Mouse (Mus musculus): ENCODE data around the gene Slc29a1. TPM values are rescaled to one million over a fixed set of nuclear protein-coding genes. Genes with fewer than 3 reads are reported as not detected.

Gene Slc29a1
- total RNA-seq, 1 experiment: 321 TPM

DNA sequence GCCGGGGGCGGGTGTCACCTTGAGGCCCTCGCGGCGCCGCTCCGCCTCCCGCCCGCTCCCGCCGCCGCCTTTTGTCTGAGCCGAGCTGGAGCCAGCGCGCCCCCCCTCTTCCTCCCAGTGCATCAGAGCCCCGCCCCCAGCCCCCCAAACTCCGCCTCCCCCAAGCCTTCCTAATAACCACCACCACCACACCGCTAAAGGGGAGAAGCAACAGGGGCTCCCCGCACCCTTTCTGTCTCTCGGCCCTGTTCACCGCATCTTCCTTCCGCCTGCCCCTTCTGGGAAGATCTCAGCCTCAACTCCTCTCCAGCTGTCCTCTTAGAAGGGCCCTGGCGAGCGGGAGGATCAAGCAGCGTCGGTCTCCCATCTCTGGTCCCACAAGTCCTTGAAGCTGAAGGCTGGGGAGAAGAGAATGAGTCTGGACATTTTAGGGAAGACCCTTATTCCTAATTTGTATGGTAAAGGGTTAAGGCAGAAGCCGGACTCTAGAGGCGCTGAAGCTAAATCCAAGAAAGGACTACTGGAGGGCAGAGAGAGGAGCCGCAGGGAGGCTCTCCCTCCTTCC, 49.7 kb downstream of the Slc29a1 start, which contains the start of gene Tmem151b:
Gene Tmem151b (minus strand): TSS at position 61 of the 565 bp plus-strand sequence.
- no peak for TF ChIP-seq HCFC1 (IDR thresholded peaks at IDR 0.05; ENCODE audit: borderline replicate concordance, insufficient read depth, low read length)
- TF ChIP-seq ZNF384 (IDR thresholded peaks at IDR 0.05; ENCODE audit: low read depth, low read length): no peak
- TF ChIP-seq CHD2 (IDR thresholded peaks at IDR 0.05; ENCODE audit: low read depth, low read length): no peak
- TF ChIP-seq ZC3H11A (IDR thresholded peaks at IDR 0.05; ENCODE audit: borderline replicate concordance, low read depth, low read length): no peak
- TF ChIP-seq MAFK (IDR thresholded peaks at IDR 0.05; ENCODE audit: insufficient read depth, low read depth, low read length): no peak
- Histone ChIP-seq H3K27ac (ENCODE audit: insufficient read depth, low read depth, low read length, poor library complexity, severe bottlenecking) (no peak within 1 kb of the TSS), H3K4me1 (ENCODE audit: control insufficient read depth in 2 of 2, insufficient read depth in 2 of 2, low read length in 2 of 2, poor library complexity in 1 of 2) (peaks cover 2 to 5% of the 10 kb centered on the region in 2 experiments; a peak in 1 of 4 replicates), H3K36me3 (ENCODE audit: control insufficient read depth, insufficient read depth, low read length, poor library complexity, severe bottlenecking) (no peaks in the 10 kb centered on the region), H3K9me3 (ENCODE audit: control insufficient read depth, insufficient read depth, low read depth, low read length) (no peaks in the 10 kb centered on the region), H3K9ac (ENCODE audit: insufficient read depth, low read depth, low read length, poor library complexity, severe bottlenecking) (peak within 1 kb of the TSS; percentile 75), H3K4me3 (ENCODE audit: insufficient read depth in 1 of 2, low read depth in 1 of 2, low read length in 2 of 2, poor library complexity in 1 of 2, severe bottlenecking in 1 of 2) (peak within 1 kb of the TSS; percentile 81 to 90)
- DNase-seq (ENCODE audit: low read depth, low spot score): no peak
- in situ Hi-C loops (cut with MboI; ENCODE audit: low sequenced_read_pairs in 2 of 2, unreplicated experiment in 2 of 2): loop anchor here (10.0 kb wide), 1 partner anchor 75 kb away; the partner anchor contains the start of gene Spats1 (in 2 of the 2)

DNA sequence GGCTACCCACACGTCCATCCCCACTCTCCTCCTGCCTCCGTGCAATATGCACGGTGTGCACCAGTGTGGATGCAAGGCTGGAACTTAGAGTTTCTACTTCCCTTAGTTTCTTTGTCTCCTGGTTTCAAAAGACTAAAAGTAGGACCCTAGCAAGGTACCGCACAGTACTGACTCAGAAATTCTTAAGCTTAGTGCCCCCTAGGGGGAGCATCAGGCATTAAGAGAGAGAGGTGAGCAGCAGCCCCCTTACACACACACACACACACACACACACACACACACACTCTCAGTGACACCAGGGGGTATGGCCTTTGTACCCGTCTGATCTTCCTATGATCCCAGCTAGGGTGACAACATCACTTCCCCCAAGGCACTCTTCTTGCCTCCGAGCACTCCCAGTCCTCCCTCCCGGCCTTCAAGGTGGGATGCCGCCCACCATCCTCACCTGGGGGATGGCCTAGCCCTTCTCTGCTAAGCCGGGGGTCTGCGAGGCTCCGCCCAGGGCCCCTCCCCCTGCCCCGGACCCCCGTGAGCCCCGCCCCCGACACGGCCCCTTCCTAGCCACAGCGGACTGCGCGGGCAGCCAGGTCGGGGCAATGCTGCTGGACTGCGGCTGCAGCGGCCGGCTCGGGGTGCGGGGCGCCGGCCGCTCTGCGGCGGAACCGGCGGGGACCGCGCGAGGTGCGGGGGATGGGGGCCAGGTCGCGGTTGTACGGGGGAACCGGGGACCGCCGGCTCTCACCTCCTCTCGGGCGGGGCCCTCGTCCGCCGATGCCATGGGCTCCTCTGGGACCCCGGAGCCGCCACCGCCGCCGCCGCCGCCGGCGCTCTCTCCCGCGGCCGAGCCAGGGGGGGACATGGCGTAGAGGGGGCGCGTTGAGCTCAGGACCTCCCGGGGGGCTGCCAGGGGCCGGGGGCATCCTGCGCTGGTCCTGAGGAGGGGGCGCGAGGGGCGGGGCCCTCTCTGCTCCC, 50.6 kb downstream of the Slc29a1 start:
- peak overlapping the region; percentile 75 for H3K9ac ChIP-seq (ENCODE audit: insufficient read depth, low read depth, low read length, poor library complexity, severe bottlenecking)
- H3K9me3 ChIP-seq (ENCODE audit: control insufficient read depth, insufficient read depth, low read depth, low read length): no peaks in the 10 kb centered on the region
- no peak overlapping the region for H3K27ac ChIP-seq (ENCODE audit: insufficient read depth, low read depth, low read length, poor library complexity, severe bottlenecking)
- no peak for TF ChIP-seq MAFK (IDR thresholded peaks at IDR 0.05; ENCODE audit: insufficient read depth, low read depth, low read length)
- TF ChIP-seq ZNF384 (IDR thresholded peaks at IDR 0.05; ENCODE audit: low read depth, low read length): no peak
- TF ChIP-seq ZC3H11A (IDR thresholded peaks at IDR 0.05; ENCODE audit: borderline replicate concordance, low read depth, low read length): no peak
- DNase-seq (ENCODE audit: low read depth, low spot score): peak; percentile 74
- H3K36me3 ChIP-seq (ENCODE audit: control insufficient read depth, insufficient read depth, low read length, poor library complexity, severe bottlenecking): no peaks in the 10 kb centered on the region
- peak overlapping the region; percentile 81 to 90 for H3K4me3 ChIP-seq (ENCODE audit: insufficient read depth in 1 of 2, low read depth in 1 of 2, low read length in 2 of 2, poor library complexity in 1 of 2, severe bottlenecking in 1 of 2)
- peaks cover 2 to 11% of the 10 kb centered on the region in 2 experiments; a peak in 2 of 4 replicates for H3K4me1 ChIP-seq (ENCODE audit: control insufficient read depth in 2 of 2, insufficient read depth in 2 of 2, low read length in 2 of 2, poor library complexity in 1 of 2)
- in situ Hi-C loops (cut with MboI; ENCODE audit: low sequenced_read_pairs in 2 of 2, unreplicated experiment in 2 of 2): no loop called here

DNA sequence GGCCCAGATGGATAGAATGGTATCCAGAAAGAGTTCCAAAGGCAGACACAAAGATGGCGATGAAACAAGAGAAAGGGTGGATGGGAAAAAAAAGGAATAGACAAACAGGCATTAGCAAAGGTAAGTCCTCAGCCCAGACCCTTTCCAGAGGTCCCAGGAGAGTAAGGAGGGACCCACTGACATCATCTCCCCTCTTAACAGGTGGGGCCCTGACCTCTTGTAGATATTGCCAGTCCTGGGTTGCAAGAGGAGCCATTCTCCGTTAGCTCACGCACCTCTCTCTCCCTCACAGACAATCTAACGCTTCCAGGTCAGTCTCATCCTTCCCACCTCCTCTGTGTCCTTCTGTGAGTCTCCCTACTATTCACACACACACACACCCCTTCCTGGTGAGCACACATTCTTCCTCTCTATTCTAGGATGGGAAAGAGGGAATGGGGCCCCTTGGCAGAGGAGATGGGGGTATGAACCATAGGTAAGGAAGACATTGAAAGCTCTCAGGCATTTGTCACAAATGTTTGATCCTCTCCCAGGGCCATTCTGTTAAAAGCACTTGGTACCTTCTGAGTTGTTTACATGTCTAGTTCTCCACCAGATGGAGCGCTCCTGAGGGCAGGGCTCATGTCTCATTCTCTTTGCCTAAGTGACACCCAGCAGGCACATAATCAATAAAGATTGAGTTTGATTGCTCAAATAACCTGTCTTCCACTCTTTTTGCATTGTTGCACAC, 51.8 kb downstream of the Slc29a1 start:
- Histone ChIP-seq H3K4me3 (ENCODE audit: insufficient read depth in 1 of 2, low read depth in 1 of 2, low read length in 2 of 2, poor library complexity in 1 of 2, severe bottlenecking in 1 of 2) (no peak overlapping the region), H3K9ac (ENCODE audit: insufficient read depth, low read depth, low read length, poor library complexity, severe bottlenecking) (no peak overlapping the region), H3K9me3 (ENCODE audit: control insufficient read depth, insufficient read depth, low read depth, low read length) (no peaks in the 10 kb centered on the region), H3K36me3 (ENCODE audit: control insufficient read depth, insufficient read depth, low read length, poor library complexity, severe bottlenecking) (no peaks in the 10 kb centered on the region), H3K4me1 (ENCODE audit: control insufficient read depth in 2 of 2, insufficient read depth in 2 of 2, low read length in 2 of 2, poor library complexity in 1 of 2) (peaks cover 4 to 17% of the 10 kb centered on the region in 2 experiments; a peak in 3 of 4 replicates), H3K27ac (ENCODE audit: insufficient read depth, low read depth, low read length, poor library complexity, severe bottlenecking) (no peak overlapping the region)
- no peak for DNase-seq (ENCODE audit: low read depth, low spot score)
- TF ChIP-seq HCFC1 (IDR thresholded peaks at IDR 0.05; ENCODE audit: borderline replicate concordance, insufficient read depth, low read length) (no peak), ZNF384 (IDR thresholded peaks at IDR 0.05; ENCODE audit: low read depth, low read length) (no peak), CHD2 (IDR thresholded peaks at IDR 0.05; ENCODE audit: low read depth, low read length) (no peak)
- in situ Hi-C loops (cut with MboI; ENCODE audit: low sequenced_read_pairs in 2 of 2, unreplicated experiment in 2 of 2): no loop called here

DNA sequence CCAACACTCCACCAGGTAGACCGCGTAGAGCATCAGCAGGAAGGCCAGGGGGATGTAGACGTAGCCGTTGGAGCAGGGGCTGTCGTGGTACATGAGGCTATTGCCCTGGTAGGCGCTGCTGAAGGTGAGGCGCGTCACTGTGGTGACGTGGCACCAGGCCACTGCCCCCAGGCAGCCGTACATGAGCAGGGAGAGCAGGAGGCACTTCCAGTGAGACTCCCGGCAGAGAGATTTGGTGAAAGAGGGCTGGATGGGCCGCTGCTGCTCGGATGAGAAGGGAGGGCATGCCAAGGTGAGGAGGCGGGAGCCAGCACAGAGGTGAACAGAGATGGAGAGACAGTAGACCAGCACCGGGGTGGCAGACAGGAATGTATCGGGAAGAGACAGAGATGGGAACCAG, 52.5 kb downstream of the Slc29a1 start:
- Histone ChIP-seq H3K4me3 (ENCODE audit: insufficient read depth in 1 of 2, low read depth in 1 of 2, low read length in 2 of 2, poor library complexity in 1 of 2, severe bottlenecking in 1 of 2) (no peak overlapping the region), H3K9ac (ENCODE audit: insufficient read depth, low read depth, low read length, poor library complexity, severe bottlenecking) (no peak overlapping the region), H3K27ac (ENCODE audit: insufficient read depth, low read depth, low read length, poor library complexity, severe bottlenecking) (no peak overlapping the region), H3K4me1 (ENCODE audit: control insufficient read depth in 2 of 2, insufficient read depth in 2 of 2, low read length in 2 of 2, poor library complexity in 1 of 2) (peaks cover 4 to 17% of the 10 kb centered on the region in 2 experiments; a peak in 3 of 4 replicates), H3K36me3 (ENCODE audit: control insufficient read depth, insufficient read depth, low read length, poor library complexity, severe bottlenecking) (no peaks in the 10 kb centered on the region), H3K9me3 (ENCODE audit: control insufficient read depth, insufficient read depth, low read depth, low read length) (no peaks in the 10 kb centered on the region)
- DNase-seq (ENCODE audit: low read depth, low spot score): no peak
- TF ChIP-seq CHD2 (IDR thresholded peaks at IDR 0.05; ENCODE audit: low read depth, low read length) (no peak), ZC3H11A (IDR thresholded peaks at IDR 0.05; ENCODE audit: borderline replicate concordance, low read depth, low read length) (no peak)
- in situ Hi-C loops (cut with MboI; ENCODE audit: low sequenced_read_pairs in 2 of 2, unreplicated experiment in 2 of 2): no loop called here

Measured in ES-E14 (cell line).